Mouse (Mus musculus) frontal cortex, postnatal 36 days (tissue): ENCODE measurements at regions not wholly inside any gene's neighbourhood (a gene's known extent, or its start where the extent isn't known, plus 50 kb on each side); places are given as distances from the start of the nearest gene placed in this dataset.

Experiments
- DNase-seq, 2 experiments: peaks; one replicate each; pipeline ENCODE4 v3.0.0; 2022; ENCODE audit warnings: low spot score in 2 of 2

DNA sequence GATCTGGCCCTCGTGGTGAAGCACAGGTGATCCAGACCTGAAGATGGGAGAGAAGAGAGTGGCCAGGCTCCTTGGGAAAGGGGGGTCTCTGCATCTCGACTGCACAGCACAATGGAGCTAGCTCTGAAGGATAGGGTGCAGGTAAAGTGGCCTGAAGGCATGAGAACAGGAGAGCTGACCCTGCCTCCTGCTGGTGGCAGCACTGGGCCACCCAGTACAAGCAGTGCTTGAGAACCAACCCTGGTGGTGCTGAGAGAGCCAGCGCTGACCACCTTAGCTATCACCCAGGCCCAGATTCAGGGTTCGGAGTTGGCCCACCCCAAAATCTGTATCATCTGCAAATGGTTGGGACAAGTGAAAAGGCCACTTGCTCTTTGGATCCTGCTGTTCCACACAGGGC lies 66.2 kb downstream of the A730009L09Rik start:
- no peak for DNase-seq

DNA sequence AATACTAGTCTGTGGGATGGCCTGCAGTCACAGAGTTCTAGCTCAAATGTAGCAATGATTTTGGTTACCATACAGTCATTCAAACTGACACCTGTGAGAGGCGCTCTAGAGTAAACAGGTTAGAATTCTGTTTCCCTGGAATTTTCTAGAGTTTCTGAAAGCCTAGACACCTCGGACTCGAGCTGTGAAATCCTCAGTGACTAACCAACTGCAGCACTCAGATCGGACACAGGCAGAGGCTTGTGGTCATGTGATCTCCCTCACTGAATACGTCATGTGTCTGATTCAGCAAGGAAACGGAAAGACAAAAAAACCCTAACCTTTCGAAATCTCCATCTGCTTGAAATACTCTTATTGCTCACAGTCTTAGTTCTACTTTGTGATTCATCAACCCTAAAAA lies 68.4 kb downstream of the A730009L09Rik start:
- no peak for DNase-seq

- no peak for DNase-seq
Measured at GRCm38 (mm10) chr16:84583773-84584229, 68.9 kb downstream of the A730009L09Rik start.

- DNase-seq = no peak
Measured at GRCm38 (mm10) chr16:84584724-84585399, 69.9 kb downstream of the A730009L09Rik start.

DNA sequence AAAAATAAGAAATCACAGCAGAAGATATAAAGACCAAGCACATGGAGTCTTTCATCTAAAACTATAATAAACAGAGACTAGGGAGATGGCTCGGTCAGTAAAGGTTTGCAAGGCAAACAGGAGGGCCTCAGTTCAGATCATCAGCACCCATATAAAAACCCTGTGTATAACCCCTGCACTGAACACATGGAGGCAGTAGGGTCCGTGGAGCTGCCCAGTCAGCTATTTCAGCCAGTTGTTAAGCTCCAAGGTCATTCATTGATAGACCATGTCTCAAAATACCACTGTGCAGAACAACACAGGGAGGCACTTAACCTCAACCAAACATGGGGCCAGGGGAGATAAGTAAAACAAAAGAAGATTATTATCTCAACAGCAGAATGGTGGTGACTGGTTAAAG lies 78.1 kb downstream of the A730009L09Rik start:
- DNase-seq = no peak

- DNase-seq = no peak
Measured at GRCm38 (mm10) chr16:84602969-84603368, 88.0 kb downstream of the A730009L09Rik start.

DNA sequence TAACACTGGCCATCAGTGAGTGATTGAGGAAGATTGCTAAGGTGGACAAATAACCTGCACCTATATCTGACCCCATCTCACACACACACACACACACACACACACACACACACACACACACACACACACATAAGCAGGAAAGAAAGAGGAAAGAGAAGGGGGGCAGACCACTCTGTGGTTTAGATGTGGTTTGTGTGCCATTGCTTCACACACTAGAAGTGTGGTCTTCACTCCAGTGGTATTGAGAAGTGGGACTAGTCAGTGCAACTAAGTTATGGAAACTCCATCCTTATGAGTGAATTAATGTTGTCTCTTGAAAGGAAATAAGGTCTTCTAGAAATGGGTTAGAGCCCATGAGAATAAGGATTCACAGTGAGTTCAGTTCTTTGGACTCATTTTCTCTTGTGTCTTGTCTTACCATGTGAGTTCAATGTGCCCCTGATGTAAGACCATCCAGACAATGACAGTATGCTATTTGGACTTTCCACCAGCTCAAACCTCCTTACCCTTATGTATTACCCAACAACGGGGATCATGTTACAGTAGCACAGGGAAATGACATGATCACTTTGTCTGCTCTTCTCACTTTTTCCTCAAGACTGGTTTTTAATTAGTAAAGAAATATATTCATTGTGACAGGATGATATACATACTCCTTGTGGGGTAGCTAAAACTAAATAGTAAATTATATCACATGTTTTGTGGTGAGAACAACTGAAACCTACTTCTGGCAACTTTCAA lies 88.7 kb downstream of the A730009L09Rik start:
- no peak for DNase-seq

GRCm38 (mm10) chr16:84604272-84604975 lies 89.5 kb downstream of the A730009L09Rik start:
- DNase-seq = peak in 1 of 2 experiments; percentile 26

DNA sequence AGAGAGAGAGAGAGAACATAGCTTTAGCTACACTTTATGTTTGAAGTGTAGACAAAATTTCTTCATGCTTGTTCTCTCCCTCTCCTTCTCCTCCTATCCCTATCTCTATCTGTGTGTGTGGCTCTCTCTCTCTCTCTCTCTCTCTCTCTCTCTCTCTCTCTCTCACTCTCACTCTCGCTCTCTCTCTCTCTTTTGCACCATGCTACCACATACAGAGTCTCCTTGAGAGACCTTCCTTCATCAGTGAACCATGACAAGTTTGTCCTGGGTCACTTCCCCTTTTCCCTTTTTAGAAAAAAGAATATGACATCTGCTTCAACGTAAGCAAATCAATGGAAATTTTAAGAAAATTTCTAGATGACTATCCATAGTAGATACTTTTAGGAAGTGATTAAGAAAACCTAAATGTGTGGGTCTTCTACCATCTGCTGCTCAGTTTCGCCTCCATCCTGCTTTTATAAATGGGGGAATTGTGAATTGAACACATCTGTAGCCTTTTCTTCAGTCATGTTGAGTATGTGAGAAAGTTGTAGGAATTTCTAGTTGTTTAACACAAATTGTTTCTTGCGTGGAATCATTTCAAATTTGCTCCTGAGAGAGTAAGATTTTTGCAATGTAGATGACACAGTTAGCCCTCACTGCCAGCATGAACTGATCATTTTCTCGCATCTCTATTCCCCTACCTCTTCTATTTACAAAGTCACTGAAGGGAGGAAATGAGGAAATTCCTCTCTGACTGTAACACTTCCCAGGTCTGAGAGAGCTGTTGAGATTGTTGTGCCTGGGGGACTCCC lies 91.3 kb downstream of the A730009L09Rik start:
- no peak for DNase-seq

DNA sequence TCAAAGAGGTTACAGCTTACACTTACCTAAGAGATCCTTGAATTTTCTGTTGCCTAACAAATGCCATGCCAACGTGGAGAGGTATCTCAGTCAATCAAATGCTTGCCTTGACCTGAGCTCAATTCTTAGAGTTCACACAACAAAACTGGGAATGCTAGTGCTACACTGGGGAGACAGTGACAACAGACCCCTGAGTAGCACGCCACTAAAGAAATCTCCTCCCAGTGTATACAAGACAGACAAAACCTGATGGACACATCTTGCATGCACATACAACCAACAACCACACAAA lies 91.8 kb downstream of the A730009L09Rik start:
- DNase-seq = no peak

DNA sequence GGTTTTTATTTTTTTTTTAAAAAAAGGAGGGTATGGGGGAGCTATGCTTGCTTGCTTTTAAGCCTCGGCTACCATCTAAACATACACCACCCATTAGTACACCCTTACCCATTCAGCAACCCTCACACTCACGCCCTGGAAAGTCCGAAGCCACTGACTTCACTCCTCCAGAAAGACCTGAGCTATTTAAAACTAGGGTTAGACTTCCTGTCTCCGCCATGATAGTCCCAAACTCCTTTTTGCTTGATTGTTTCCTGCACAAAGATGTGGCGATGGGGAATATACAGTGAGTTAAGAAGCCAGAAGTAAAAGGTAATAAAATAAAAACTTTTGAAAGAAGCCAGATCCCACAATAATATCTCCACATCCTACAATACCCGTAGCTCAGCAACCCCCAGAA lies 92.6 kb downstream of the A730009L09Rik start:
- no peak for DNase-seq

- DNase-seq = no peak
Measured at GRCm38 (mm10) chr16:84615683-84616082, 100.8 kb downstream of the A730009L09Rik start.

DNA sequence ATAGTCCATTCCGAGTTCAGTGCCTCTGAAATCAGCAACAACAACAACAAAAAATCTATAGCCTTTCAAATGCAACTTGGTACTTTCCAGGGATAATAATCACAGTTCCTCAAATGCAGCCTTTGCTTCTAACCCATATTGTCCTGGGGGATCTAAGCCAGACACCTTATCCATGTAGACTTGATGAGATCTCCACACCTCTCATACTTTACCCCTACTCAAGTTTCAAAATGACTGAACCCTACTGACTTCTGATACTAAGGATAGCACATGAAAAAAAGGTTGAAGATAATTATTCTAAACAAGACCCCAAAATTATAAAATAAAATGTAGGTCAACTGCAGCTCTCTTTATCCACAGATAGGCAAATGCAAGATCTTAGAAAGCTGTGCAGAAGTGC lies 101.2 kb downstream of the A730009L09Rik start:
- DNase-seq = no peak

DNA sequence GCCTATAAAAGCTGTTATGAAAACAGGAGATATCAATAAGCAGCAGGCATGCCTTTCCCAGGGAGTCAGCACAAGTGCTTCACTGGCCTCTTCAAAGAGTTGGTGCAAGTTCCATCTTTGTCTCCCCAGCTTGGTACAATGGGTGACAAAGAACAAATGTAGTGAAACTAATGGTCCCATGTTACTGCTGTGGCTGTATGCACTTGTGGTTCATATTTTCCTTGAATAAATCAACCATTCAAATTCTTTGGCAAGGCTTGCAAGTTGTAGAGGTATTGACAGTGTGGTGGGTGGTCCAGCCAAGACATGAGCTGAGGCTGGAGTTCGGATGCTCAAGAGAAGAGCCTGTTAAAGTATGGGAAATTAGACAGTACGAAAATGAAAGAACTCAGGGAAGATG lies 103.5 kb downstream of the A730009L09Rik start:
- DNase-seq = no peak

- no peak for DNase-seq
Measured at GRCm38 (mm10) chr16:84619876-84620275, 105.0 kb downstream of the A730009L09Rik start.

GRCm38 (mm10) chr16:84620861-84621260 lies 105.9 kb downstream of the A730009L09Rik start:
- DNase-seq = no peak

DNA sequence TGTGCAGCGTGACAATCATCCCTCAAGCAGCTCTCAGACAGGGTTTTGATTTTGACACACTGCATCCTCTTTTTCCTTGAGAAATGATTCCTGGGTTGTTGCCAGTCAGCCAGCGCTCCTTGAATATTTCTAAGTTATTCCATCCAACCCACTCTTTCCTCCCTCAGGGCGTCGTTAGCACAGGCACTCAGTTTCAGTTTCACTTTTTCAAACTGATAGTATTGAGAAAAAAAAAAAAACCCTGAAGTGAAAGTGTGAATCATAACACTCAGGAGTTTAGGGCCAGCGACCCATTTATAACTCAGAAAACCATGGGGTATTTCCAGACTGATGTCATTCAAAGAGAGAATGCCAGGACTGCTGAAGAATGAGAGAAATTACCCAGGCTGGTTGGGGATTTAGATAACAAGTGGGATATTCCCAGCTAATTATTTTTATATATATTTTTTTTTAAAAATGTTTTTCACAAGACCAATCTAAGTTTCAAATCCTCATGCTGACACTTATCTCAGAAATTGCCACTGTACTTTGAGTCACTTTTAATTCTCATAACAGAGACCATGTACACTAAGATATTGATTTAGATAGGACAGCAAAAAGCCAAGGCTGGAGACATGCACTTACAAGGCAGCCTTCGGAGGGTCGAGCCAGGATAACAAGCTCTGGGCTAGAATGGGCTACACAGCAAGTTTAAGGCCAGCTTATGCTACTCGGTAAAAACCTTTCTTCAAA lies 106.5 kb downstream of the A730009L09Rik start:
- peak; percentile 17 to 47 for DNase-seq

GRCm38 (mm10) chr16:84623346-84624085 lies 108.6 kb downstream of the A730009L09Rik start:
- no peak for DNase-seq

DNA sequence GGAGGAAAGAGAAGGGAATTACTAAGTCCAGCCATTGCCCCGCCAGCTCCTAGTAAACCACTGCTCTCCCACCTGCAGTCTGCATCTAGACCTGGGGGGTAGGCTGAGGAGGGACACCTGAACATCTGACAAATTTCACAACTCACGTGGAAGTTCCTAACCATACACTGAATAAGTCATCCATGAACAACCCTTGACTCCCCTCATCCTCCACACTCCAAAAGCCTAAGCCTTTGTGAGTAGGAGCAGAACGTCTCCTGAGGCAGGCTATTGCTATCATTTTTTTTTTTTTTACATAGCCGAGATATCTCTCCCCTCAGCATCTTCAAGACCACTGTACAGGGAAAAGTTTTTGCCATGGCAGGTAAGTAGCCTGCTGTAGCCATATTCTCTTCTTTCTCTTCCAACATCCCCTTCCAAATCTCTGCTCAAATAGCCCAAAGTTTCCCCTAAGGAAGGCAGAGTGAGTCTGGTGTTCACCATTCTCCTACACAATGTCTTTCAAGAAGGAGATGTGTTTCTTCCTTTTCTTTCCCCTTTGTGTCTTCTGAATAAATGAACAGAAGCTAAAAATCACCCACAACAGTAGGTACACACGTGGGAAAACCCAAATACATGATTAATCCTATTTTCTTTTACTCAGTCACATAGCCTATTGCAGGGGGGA lies 109.7 kb downstream of the A730009L09Rik start:
- no peak for DNase-seq

DNA sequence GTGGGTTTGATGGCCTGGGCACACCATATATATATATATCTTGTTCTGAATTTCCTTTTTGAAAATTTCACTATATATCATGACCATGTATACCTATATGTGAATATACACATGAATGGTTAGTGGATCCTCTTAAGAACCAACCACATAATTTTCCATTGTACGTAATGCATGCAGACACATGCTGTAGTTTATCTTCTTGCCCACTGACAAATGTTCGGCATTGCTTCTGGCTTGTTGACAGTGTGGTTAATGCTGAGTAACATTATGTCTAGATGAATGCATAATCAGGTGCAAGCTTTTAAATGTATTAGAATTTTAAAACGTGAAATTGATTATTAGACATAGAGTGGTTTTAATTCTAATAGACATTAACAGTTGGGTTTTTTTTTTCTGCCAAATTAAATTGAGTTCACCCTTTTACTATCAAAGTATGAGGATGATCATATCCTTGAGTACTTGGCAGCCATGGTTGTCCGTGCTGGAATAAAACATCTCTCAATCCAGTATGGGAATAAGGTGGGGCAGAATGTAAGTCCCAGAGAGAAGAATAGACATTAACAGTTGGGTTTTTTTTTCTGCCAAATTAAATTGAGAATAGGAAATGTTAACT lies 110.3 kb downstream of the A730009L09Rik start:
- DNase-seq = no peak
